Mouse (Mus musculus): ENCODE results near the gene Gm21411. TPM values are rescaled to one million over a fixed set of nuclear protein-coding genes. Genes with fewer than 3 reads are reported as not detected.

The Gm21411 gene
- total RNA-seq (2023), result 0.78 TPM in 1 of 4 replicates, not detected in the others

GRCm38 (mm10) chr4:146909386-146910137 lies at the start of gene Gm21411:
Gene Gm21411 (minus strand): TSS chr4:146909590.

Other genes with a start within 250 kb of the Gm21411 start
- 0.43 TPM in 1 of 4 replicates, not detected in the others for gene Zfp989, start 62.4 kb upstream of the Gm21411 start, total RNA-seq (2023)
- gene Rex2, start 112.3 kb upstream of the Gm21411 start, total RNA-seq (2023), result 1.1 to 1.9 TPM (median 1.6 TPM) in 4 replicates
- gene Zfp991, start 222.4 kb upstream of the Gm21411 start, total RNA-seq (2023), result 6.4 to 10.0 TPM (median 8.7 TPM) in 4 replicates

Data from B cell, adult 62 days (primary cell).